27 mouse cellular contexts compared by ENCODE assay signal in genomic region chr19:40435797-40436196, GRCm38 (mm10).
DNase-seq lines count a peak whose midpoint lies in the region; ATAC-seq and TF ChIP-seq lines count a peak whose summit lies in the region.
"Had no signal": no experiment of that assay in that cellular context is flagged by ENCODE, and none has a peak within 500 bp of the region (broad histone marks: within the 10 kb centered on the region; RNA-seq: fewer than 3 reads in every experiment).

No protein-coding gene starts in this region.

- peaks cover 45% of the 10 kb centered on the region for H3K4me1 ChIP-seq in heart, adult 2 months (ENCODE audit: control insufficient read depth, insufficient read depth, low read length)
- peaks cover 82% of the 10 kb centered on the region for H3K4me1 ChIP-seq in heart, embryonic 15.5 days (replicated peaks)

- TF ChIP-seq EP300 in heart, adult 2 months (IDR thresholded peaks at IDR 0.05; ENCODE audit: insufficient read depth, low read depth, low read length): no peak

- TF ChIP-seq CTCF in heart, adult 2 months (IDR thresholded peaks at IDR 0.05): no peak
- no peak for TF ChIP-seq CTCF in layer of hippocampus, adult 2 months (conservative IDR thresholded peaks at IDR 0.05)

- H3K4me3 ChIP-seq in heart, adult 2 months: no peak overlapping the region
- no peak overlapping the region for H3K4me3 ChIP-seq in heart, embryonic 15.5 days
- no peak overlapping the region for H3K4me3 ChIP-seq in layer of hippocampus, adult 2 months
- H3K4me3 ChIP-seq: embryonic facial prominence, embryonic 12.5 days; embryonic facial prominence, embryonic 15.5 days; heart, embryonic 10.5 days had no signal

- no peaks in the 10 kb centered on the region for H3K27me3 ChIP-seq in heart, adult 2 months (ENCODE audit: control insufficient read depth, insufficient read depth, low read length)
- H3K27me3 ChIP-seq in heart, embryonic 15.5 days: no peaks in the 10 kb centered on the region
- H3K27me3 ChIP-seq: CH12.LX; embryonic facial prominence, embryonic 12.5 days; embryonic facial prominence, embryonic 15.5 days had no signal

- intact Hi-C loops in heart, adult 2 months (cut with DNase I): loop anchor here (2.0 kb wide), 1 partner anchor 55 kb away; no protein-coding TSS in a partner anchor
- intact Hi-C loops in heart, postnatal 36 days (cut with DNase I): loop anchor here (2.0 kb wide), 2 partner anchors 41 to 77 kb away; partner anchors contain the start of gene Sorbs1

- no peak for DNase-seq in heart, adult 2 months
- no peak for DNase-seq in heart, postnatal 36 days
- DNase-seq in heart, adult 11 months: no peak
- no peak for DNase-seq in layer of hippocampus, adult 2 months (ENCODE audit: low spot score in 2 of 2)
- DNase-seq in layer of hippocampus, adult 9-11 months: no peak
- DNase-seq: adrenal gland, adult 2 months; adrenal gland, postnatal 14 days; B cell, adult 2 months; cerebellum, adult 11 months; cerebellum, adult 2 months; cerebellum, adult 9-11 months; cerebellum, postnatal 25 days; forebrain, postnatal 0 days; gastrocnemius, postnatal 10 days; gastrocnemius, postnatal 36 days; kidney, adult 18-20 months; kidney, adult 9 months had no signal

- TF ChIP-seq POLR2A in heart, adult 2 months (IDR thresholded peaks at IDR 0.05; ENCODE audit: insufficient read depth, low read depth, low read length): no peak

- H3K36me3 ChIP-seq in heart, adult 2 months (ENCODE audit: control insufficient read depth, insufficient read depth, low read length): peaks cover 45% of the 10 kb centered on the region
- H3K36me3 ChIP-seq in heart, embryonic 15.5 days: no peaks in the 10 kb centered on the region
- H3K36me3 ChIP-seq: embryonic facial prominence, embryonic 12.5 days; embryonic facial prominence, embryonic 15.5 days; heart, embryonic 10.5 days had no signal

- WGBS in heart, adult 2 months: 89% methylated on average over 2 of the region's 2 CpGs
- WGBS in heart, embryonic 15.5 days: 83% methylated on average over 2 of the region's 2 CpGs

- H3K27ac ChIP-seq in heart, adult 2 months: peak overlapping the region; percentile 80
- peak overlapping the region; percentile 94; the same call in 1 of the 2 replicates for H3K27ac ChIP-seq in heart, embryonic 15.5 days
- H3K27ac ChIP-seq in layer of hippocampus, adult 2 months: peak overlapping the region; percentile 86
- H3K27ac ChIP-seq: embryonic facial prominence, embryonic 12.5 days had no signal

- H3K4me2 ChIP-seq in heart, embryonic 15.5 days: no peak overlapping the region
- H3K4me2 ChIP-seq: embryonic facial prominence, embryonic 12.5 days; embryonic facial prominence, embryonic 15.5 days; hindbrain, embryonic 14.5 days had no signal

- H3K79me2 ChIP-seq in heart, adult 2 months (replicated peaks; ENCODE audit: control insufficient read depth, insufficient read depth, low read length): no peaks in the 10 kb centered on the region

- no peaks in the 10 kb centered on the region for H3K9me3 ChIP-seq in heart, embryonic 15.5 days (replicated peaks)
- H3K9me3 ChIP-seq: embryonic facial prominence, embryonic 12.5 days; embryonic facial prominence, embryonic 15.5 days; heart, embryonic 10.5 days had no signal

- H3K9ac ChIP-seq in heart, adult 2 months (ENCODE audit: low read depth, low read length): no peak overlapping the region
- H3K9ac ChIP-seq in heart, embryonic 15.5 days: no peak overlapping the region
- H3K9ac ChIP-seq: embryonic facial prominence, embryonic 12.5 days; embryonic facial prominence, embryonic 15.5 days; forebrain, postnatal 0 days; hindbrain, embryonic 14.5 days had no signal

- no peak for ATAC-seq in heart, embryonic 15.5 days (replicated peaks; ENCODE audit: insufficient number of reproducible peaks, insufficient read depth, low FRiP score, low read depth)
- ATAC-seq: forebrain, embryonic 14.5 days; forebrain, postnatal 0 days; hindbrain, postnatal 0 days; inflammation-experienced regulatory T-cells, adult 6 months; intestine, embryonic 16.5 days had no signal
